Mouse (Mus musculus): ENCODE results near the gene Cdc42. TPM values are rescaled to one million over a fixed set of nuclear protein-coding genes. Genes with fewer than 3 reads are reported as not detected.

Cdc42 gene
- polyA plus RNA-seq, 1 experiment from 2014 or later, result 722 TPM

GRCm38 (mm10) chr4:137342816-137343215 is 14.7 kb downstream of the Cdc42 start:
- H3K9ac ChIP-seq (ENCODE audit: low read length), result no peak overlapping the region
- H3K27me3 ChIP-seq (ENCODE audit: control insufficient read depth, insufficient read depth, low read length), result no peaks in the 10 kb centered on the region
- DNase-seq (ENCODE audit: low spot score) (no peak), ATAC-seq (ENCODE audit: insufficient read depth, low FRiP score, low TSS enrichment) (no peak)
- WGBS, result 100% methylated on average over 1 of the region's 1 CpGs
- H3K27ac ChIP-seq (ENCODE audit: low read depth, low read length), result no peak overlapping the region
- no peak overlapping the region for H3K4me2 ChIP-seq (ENCODE audit: low read depth)
- no peaks in the 10 kb centered on the region for H3K9me3 ChIP-seq (ENCODE audit: control insufficient read depth, low read length)
- H3K4me3 ChIP-seq (ENCODE audit: low read depth, low read length), result no peak overlapping the region
- no peaks in the 10 kb centered on the region for H3K4me1 ChIP-seq (ENCODE audit: control insufficient read depth, insufficient read depth, low read length)
- H3K36me3 ChIP-seq (ENCODE audit: control insufficient read depth, insufficient read depth, low read length), result no peaks in the 10 kb centered on the region

GRCm38 (mm10) chr4:137339415-137339814 is 18.1 kb downstream of the Cdc42 start:
- no peak overlapping the region for H3K4me2 ChIP-seq (ENCODE audit: low read depth)
- H3K27me3 ChIP-seq (ENCODE audit: control insufficient read depth, insufficient read depth, low read length), result no peaks in the 10 kb centered on the region
- no peak overlapping the region for H3K27ac ChIP-seq (ENCODE audit: low read depth, low read length)
- no peak overlapping the region for H3K9ac ChIP-seq (ENCODE audit: low read length)
- no peaks in the 10 kb centered on the region for H3K4me1 ChIP-seq (ENCODE audit: control insufficient read depth, insufficient read depth, low read length)
- no peaks in the 10 kb centered on the region for H3K9me3 ChIP-seq (ENCODE audit: control insufficient read depth, low read length)
- 89% methylated on average over 1 of the region's 1 CpGs for WGBS
- H3K36me3 ChIP-seq (ENCODE audit: control insufficient read depth, insufficient read depth, low read length), result 0 out of 2 replicates have a peak, but pooled peaks cover 2% of the 10 kb centered on the region
- no peak overlapping the region for H3K4me3 ChIP-seq (ENCODE audit: low read depth, low read length)
- ATAC-seq (ENCODE audit: insufficient read depth, low FRiP score, low TSS enrichment) (no peak), DNase-seq (ENCODE audit: low spot score) (no peak)

- Histone ChIP-seq H3K4me1 (ENCODE audit: control insufficient read depth, insufficient read depth, low read length) (no peaks in the 10 kb centered on the region), H3K36me3 (ENCODE audit: control insufficient read depth, insufficient read depth, low read length) (peaks cover 2% of the 10 kb centered on the region; the same call in 1 of the 2 replicates), H3K27me3 (ENCODE audit: control insufficient read depth, insufficient read depth, low read length) (no peaks in the 10 kb centered on the region), H3K27ac (ENCODE audit: low read depth, low read length) (no peak overlapping the region), H3K9me3 (ENCODE audit: control insufficient read depth, low read length) (no peaks in the 10 kb centered on the region), H3K4me2 (ENCODE audit: low read depth) (no peak overlapping the region), H3K9ac (ENCODE audit: low read length) (no peak overlapping the region), H3K4me3 (ENCODE audit: low read depth, low read length) (no peak overlapping the region)
- 89% methylated on average over 5 of the region's 5 CpGs for WGBS
- DNase-seq (ENCODE audit: low spot score) (no peak), ATAC-seq (ENCODE audit: insufficient read depth, low FRiP score, low TSS enrichment) (no peak)
Measured at GRCm38 (mm10) chr4:137336468-137336867, 21.1 kb downstream of the Cdc42 start.

- H3K36me3 ChIP-seq (ENCODE audit: control insufficient read depth, insufficient read depth, low read length), result peaks cover 5% of the 10 kb centered on the region; the same call in 1 of the 2 replicates
- no peaks in the 10 kb centered on the region for H3K27me3 ChIP-seq (ENCODE audit: control insufficient read depth, insufficient read depth, low read length)
- H3K4me2 ChIP-seq (ENCODE audit: low read depth), result no peak overlapping the region
- H3K4me1 ChIP-seq (ENCODE audit: control insufficient read depth, insufficient read depth, low read length), result no peaks in the 10 kb centered on the region
- no peak overlapping the region for H3K4me3 ChIP-seq (ENCODE audit: low read depth, low read length)
- ATAC-seq (ENCODE audit: insufficient read depth, low FRiP score, low TSS enrichment), result no peak
- no peak overlapping the region for H3K9ac ChIP-seq (ENCODE audit: low read length)
- no peak overlapping the region for H3K27ac ChIP-seq (ENCODE audit: low read depth, low read length)
- no peak for DNase-seq (ENCODE audit: low spot score)
- no peaks in the 10 kb centered on the region for H3K9me3 ChIP-seq (ENCODE audit: control insufficient read depth, low read length)
Measured at GRCm38 (mm10) chr4:137332051-137332450, 25.5 kb downstream of the Cdc42 start.

GRCm38 (mm10) chr4:137326494-137326893 is 31.0 kb downstream of the Cdc42 start:
- no peaks in the 10 kb centered on the region for H3K4me1 ChIP-seq (ENCODE audit: control insufficient read depth, insufficient read depth, low read length)
- H3K27ac ChIP-seq (ENCODE audit: low read depth, low read length), result no peak overlapping the region
- 89% methylated on average over 3 of the region's 3 CpGs for WGBS
- H3K9ac ChIP-seq (ENCODE audit: low read length), result no peak overlapping the region
- ATAC-seq (ENCODE audit: insufficient read depth, low FRiP score, low TSS enrichment) (no peak), DNase-seq (ENCODE audit: low spot score) (no peak)
- no peaks in the 10 kb centered on the region for H3K9me3 ChIP-seq (ENCODE audit: control insufficient read depth, low read length)
- no peaks in the 10 kb centered on the region for H3K27me3 ChIP-seq (ENCODE audit: control insufficient read depth, insufficient read depth, low read length)
- peaks cover 4% of the 10 kb centered on the region; the same call in 1 of the 2 replicates for H3K36me3 ChIP-seq (ENCODE audit: control insufficient read depth, insufficient read depth, low read length)
- H3K4me3 ChIP-seq (ENCODE audit: low read depth, low read length), result no peak overlapping the region
- H3K4me2 ChIP-seq (ENCODE audit: low read depth), result no peak overlapping the region

GRCm38 (mm10) chr4:137324926-137325325 is 32.6 kb downstream of the Cdc42 start:
- no peak for DNase-seq (ENCODE audit: low spot score)
- Histone ChIP-seq H3K9me3 (ENCODE audit: control insufficient read depth, low read length) (no peaks in the 10 kb centered on the region), H3K27ac (ENCODE audit: low read depth, low read length) (no peak overlapping the region), H3K4me3 (ENCODE audit: low read depth, low read length) (no peak overlapping the region), H3K36me3 (ENCODE audit: control insufficient read depth, insufficient read depth, low read length) (peaks cover 4% of the 10 kb centered on the region; the same call in 1 of the 2 replicates), H3K27me3 (ENCODE audit: control insufficient read depth, insufficient read depth, low read length) (no peaks in the 10 kb centered on the region), H3K4me1 (ENCODE audit: control insufficient read depth, insufficient read depth, low read length) (no peaks in the 10 kb centered on the region), H3K9ac (ENCODE audit: low read length) (no peak overlapping the region), H3K4me2 (ENCODE audit: low read depth) (no peak overlapping the region)
- no peak for ATAC-seq (ENCODE audit: insufficient read depth, low FRiP score, low TSS enrichment)
- 94% methylated on average over 6 of the region's 6 CpGs for WGBS

- Histone ChIP-seq H3K9ac (ENCODE audit: low read length) (no peak overlapping the region), H3K36me3 (ENCODE audit: control insufficient read depth, insufficient read depth, low read length) (no peaks in the 10 kb centered on the region; the same call in none of the 2 replicates), H3K4me1 (ENCODE audit: control insufficient read depth, insufficient read depth, low read length) (no peaks in the 10 kb centered on the region), H3K9me3 (ENCODE audit: control insufficient read depth, low read length) (no peaks in the 10 kb centered on the region), H3K27ac (ENCODE audit: low read depth, low read length) (no peak overlapping the region), H3K27me3 (ENCODE audit: control insufficient read depth, insufficient read depth, low read length) (no peaks in the 10 kb centered on the region), H3K4me3 (ENCODE audit: low read depth, low read length) (no peak overlapping the region), H3K4me2 (ENCODE audit: low read depth) (no peak overlapping the region)
- no peak for ATAC-seq (ENCODE audit: insufficient read depth, low FRiP score, low TSS enrichment)
- WGBS, result 80% methylated on average over 4 of the region's 4 CpGs
- DNase-seq (ENCODE audit: low spot score), result no peak
Measured at GRCm38 (mm10) chr4:137316027-137316770, 41.3 kb downstream of the Cdc42 start.

- H3K9ac ChIP-seq (ENCODE audit: low read length), result no peak overlapping the region
- H3K4me3 ChIP-seq (ENCODE audit: low read depth, low read length), result no peak overlapping the region
- ATAC-seq (ENCODE audit: insufficient read depth, low FRiP score, low TSS enrichment) (no peak), DNase-seq (ENCODE audit: low spot score) (no peak)
- no peaks in the 10 kb centered on the region for H3K27me3 ChIP-seq (ENCODE audit: control insufficient read depth, insufficient read depth, low read length)
- no peak overlapping the region for H3K4me2 ChIP-seq (ENCODE audit: low read depth)
- H3K4me1 ChIP-seq (ENCODE audit: control insufficient read depth, insufficient read depth, low read length), result no peaks in the 10 kb centered on the region
- no peaks in the 10 kb centered on the region for H3K9me3 ChIP-seq (ENCODE audit: control insufficient read depth, low read length)
- no peaks in the 10 kb centered on the region; the same call in none of the 2 replicates for H3K36me3 ChIP-seq (ENCODE audit: control insufficient read depth, insufficient read depth, low read length)
- 91% methylated on average over 2 of the region's 2 CpGs for WGBS
- no peak overlapping the region for H3K27ac ChIP-seq (ENCODE audit: low read depth, low read length)
Measured at GRCm38 (mm10) chr4:137315061-137315460, 42.5 kb downstream of the Cdc42 start.

- DNase-seq (ENCODE audit: low spot score) (no peak), ATAC-seq (ENCODE audit: insufficient read depth, low FRiP score, low TSS enrichment) (no peak)
- Histone ChIP-seq H3K4me3 (ENCODE audit: low read depth, low read length) (no peak overlapping the region), H3K4me1 (ENCODE audit: control insufficient read depth, insufficient read depth, low read length) (no peaks in the 10 kb centered on the region), H3K36me3 (ENCODE audit: control insufficient read depth, insufficient read depth, low read length) (no peaks in the 10 kb centered on the region; the same call in none of the 2 replicates), H3K27me3 (ENCODE audit: control insufficient read depth, insufficient read depth, low read length) (no peaks in the 10 kb centered on the region), H3K4me2 (ENCODE audit: low read depth) (no peak overlapping the region), H3K9ac (ENCODE audit: low read length) (no peak overlapping the region), H3K9me3 (ENCODE audit: control insufficient read depth, low read length) (no peaks in the 10 kb centered on the region), H3K27ac (ENCODE audit: low read depth, low read length) (no peak overlapping the region)
- WGBS, result 35% methylated on average over 6 of the region's 6 CpGs
Measured at GRCm38 (mm10) chr4:137314561-137314960, 43.0 kb downstream of the Cdc42 start.
